Mouse (Mus musculus) heart, postnatal 14 days (tissue): ENCODE data around the gene Evc2. TPM values are rescaled to one million over a fixed set of nuclear protein-coding genes. Genes with fewer than 3 reads are reported as not detected.

Experiments used
- DNase-seq, 2 experiments: peaks; one replicate each; pipeline ENCODE4 v3.0.0; 2021 to 2022
- intact Hi-C: fragments of 180-260 bp; cut with DNase I; formaldehyde crosslinking; loops from one replicate; pipeline ENCODE4 v1.15.1; 2025
- total RNA-seq, 2 experiments: library from RNA; stranded (reverse); gene quantifications; 2 replicates each; pipeline ENCODE4 v1.2.3; 2021

The Evc2 gene
- total RNA-seq, 2 experiments from 2014 or later: 3.6 to 3.8 TPM

DNA sequence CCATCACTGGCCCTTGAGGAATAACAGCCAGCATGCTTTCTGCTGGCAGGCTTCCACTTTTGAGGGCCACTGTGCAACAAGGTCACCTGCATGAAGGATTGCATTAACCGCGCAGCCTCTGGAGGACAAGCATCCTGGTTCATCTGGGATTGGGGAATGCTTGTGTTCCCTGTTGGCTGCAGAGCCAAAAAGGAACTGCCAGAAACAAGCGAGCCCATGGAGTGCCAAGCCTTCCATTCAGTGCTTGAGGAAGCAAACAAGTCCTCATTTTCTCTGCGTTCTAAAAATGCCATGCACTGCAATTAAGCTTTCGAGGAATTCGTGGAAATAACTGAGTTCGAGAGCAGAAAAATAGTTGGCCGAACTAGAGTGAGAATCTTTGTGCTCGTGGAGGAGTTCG, 127.2 kb downstream of the Evc2 start:
- intact Hi-C loops: no loop called here
- DNase-seq: no peak

DNA sequence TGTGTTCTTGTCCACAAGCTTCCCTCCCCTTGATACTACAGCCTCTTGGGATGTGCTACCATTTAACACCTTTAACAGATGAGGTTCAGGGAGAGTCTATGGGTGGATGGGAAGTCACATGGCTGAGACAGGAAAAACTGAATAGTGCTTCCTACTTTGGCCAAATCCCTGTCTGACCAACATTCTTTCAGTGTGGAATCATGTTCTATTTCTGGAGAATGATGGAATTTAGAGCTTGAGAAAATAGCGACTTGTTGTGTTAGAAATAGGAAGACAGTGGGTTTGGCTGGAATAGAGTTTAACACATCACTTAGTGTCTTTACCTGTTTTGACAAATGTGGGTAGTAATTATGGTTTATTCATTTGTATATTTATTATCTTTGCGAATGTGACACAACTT, 129.3 kb downstream of the Evc2 start:
- DNase-seq: no peak
- intact Hi-C loops: no loop called here

DNA sequence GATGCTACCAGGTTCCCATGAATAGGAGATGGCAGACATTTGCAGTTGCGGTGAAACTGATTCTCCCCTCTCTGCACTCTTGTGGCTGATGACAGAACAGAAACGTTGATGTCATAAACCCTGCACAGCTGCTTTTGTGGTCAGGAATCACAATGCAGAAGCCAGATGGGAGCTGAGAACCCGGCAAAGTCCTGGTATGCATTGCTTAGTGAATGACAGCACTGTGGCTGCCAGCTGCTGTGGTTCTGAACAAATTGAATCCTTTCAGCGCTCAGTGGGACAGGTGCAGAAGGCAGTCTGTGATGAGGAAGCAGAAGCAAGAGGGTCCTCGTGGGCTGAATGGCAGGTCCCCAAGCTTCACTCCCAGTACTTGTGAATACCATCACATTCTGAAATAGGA, 130.7 kb downstream of the Evc2 start:
- no peak for DNase-seq
- intact Hi-C loops: no loop called here

DNA sequence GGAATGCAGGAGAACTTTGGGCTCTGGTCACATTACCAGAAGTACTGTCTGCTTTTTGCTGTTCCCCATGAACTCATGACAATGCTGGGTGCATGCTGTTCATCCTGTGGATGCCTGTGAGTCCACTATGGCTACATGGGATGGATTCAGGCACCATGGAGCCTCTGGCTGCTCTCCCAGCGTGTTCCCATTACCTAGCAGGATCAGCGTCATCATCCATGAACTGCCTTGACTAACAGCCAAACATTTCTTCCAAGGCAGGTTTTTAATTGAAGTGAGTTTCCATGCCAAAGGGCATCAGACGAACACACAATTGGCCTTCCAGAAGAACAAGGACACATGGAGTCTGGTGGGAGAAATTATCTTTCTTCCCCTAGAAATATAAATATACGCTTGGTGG, 133.3 kb downstream of the Evc2 start:
- no peak for DNase-seq
- intact Hi-C loops: no loop called here

DNA sequence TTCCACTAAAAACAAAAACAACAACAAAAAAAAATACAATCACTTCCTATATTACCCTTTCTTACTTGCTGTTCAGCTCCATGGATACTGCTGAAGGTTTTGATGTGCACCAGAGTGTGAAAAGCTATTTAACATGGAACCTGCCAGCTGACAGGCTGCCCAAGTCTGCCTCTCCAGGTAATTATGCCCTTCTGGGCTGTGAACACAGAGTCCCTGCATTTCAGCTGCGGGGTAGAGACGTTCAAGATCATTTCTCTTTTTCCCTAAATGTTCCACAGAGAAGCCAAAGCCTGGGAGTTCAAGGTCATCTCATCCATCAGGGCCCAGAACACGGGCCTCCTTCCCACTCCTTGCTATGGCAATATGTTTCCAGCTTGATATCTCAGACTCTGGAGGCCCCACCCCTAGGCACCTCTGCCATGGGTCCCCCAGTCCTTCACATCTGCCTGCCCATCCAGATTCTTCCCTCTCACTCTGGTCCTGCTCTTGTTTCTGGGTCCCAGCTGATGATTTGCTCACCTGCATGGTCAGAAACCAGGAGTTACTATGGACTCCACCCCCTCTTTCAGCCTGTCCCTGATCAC, 133.8 kb downstream of the Evc2 start:
- no peak for DNase-seq
- intact Hi-C loops: no loop called here

Other genes with a start within 250 kb of the Evc2 start
- gene Crmp1, start 96.6 kb upstream of the Evc2 start, total RNA-seq: 1 to 10 TPM; 1.1 to 4.2 TPM
- 1 to 10 TPM; 5.5 to 5.8 TPM for gene Evc, start 1.6 kb upstream of the Evc2 start, total RNA-seq